Mouse (Mus musculus) gastrocnemius, postnatal 14 days (tissue): ENCODE results near the gene Etl4. TPM values are rescaled to one million over a fixed set of nuclear protein-coding genes. Genes with fewer than 3 reads are reported as not detected.
"Not testable (repeated sequence)": the region's sequence is repeated elsewhere in the genome, so short reads cannot be mapped to it uniquely, and the experiment has no call there.

ENCODE experiments used
- DNase-seq: peaks from one replicate; pipeline ENCODE4 v3.0.0; 2021; ENCODE audit warnings: mixed read lengths
- intact Hi-C: fragments of 180-260 bp; cut with DNase I; formaldehyde crosslinking; loops from one replicate; pipeline ENCODE4 v1.15.1; 2025; ENCODE audit warnings: low total_unique reads
- total RNA-seq, 2 experiments: library from RNA; stranded (reverse); gene quantifications; 2 replicates each; pipeline ENCODE4 v1.2.3; 2021

Etl4 gene
- total RNA-seq, 2 experiments from 2014 or later = 28.3 to 46.7 TPM

- no peak for DNase-seq
- intact Hi-C loops = loop anchor here (5.0 to 10.0 kb wide), 2 partner anchors 109 to 388 kb away; no protein-coding TSS in a partner anchor
These were observed 755.9 kb downstream of the Etl4 start for GRCm38 (mm10) chr2:20665309-20665971.

GRCm38 (mm10) chr2:20666051-20666478 lies 756.5 kb downstream of the Etl4 start:
- DNase-seq = peak; percentile 34
- intact Hi-C loops = loop anchor here (5.0 to 10.0 kb wide), 2 partner anchors 109 to 389 kb away; no protein-coding TSS in a partner anchor

- no peak for DNase-seq
- intact Hi-C loops = loop anchor here (5.0 to 10.0 kb wide), 2 partner anchors 107 to 391 kb away; no protein-coding TSS in a partner anchor
These were observed 758.3 kb downstream of the Etl4 start for GRCm38 (mm10) chr2:20667876-20668275.

GRCm38 (mm10) chr2:20668276-20669030 lies 758.9 kb downstream of the Etl4 start:
- intact Hi-C loops = loop anchor here (5.0 to 10.0 kb wide), 2 partner anchors 106 to 391 kb away; no protein-coding TSS in a partner anchor
- DNase-seq = not testable (repeated sequence)

- no peak for DNase-seq
- intact Hi-C loops = loop anchor here (5.0 to 10.0 kb wide), 2 partner anchors 105 to 392 kb away; no protein-coding TSS in a partner anchor
These were observed 759.8 kb downstream of the Etl4 start for GRCm38 (mm10) chr2:20669367-20669766.

- no peak for DNase-seq
- intact Hi-C loops = loop anchor here (5.0 kb wide), 1 partner anchor 154 kb away; no protein-coding TSS in a partner anchor
These were observed 762.1 kb downstream of the Etl4 start for GRCm38 (mm10) chr2:20671546-20672255.

- intact Hi-C loops = loop anchor here (5.0 kb wide), 1 partner anchor 155 kb away; no protein-coding TSS in a partner anchor
- no peak for DNase-seq
These were observed 762.7 kb downstream of the Etl4 start for GRCm38 (mm10) chr2:20672281-20672680.

- DNase-seq = peak; percentile 39
- intact Hi-C loops = loop anchor here (5.0 kb wide), 1 partner anchor 156 kb away; no protein-coding TSS in a partner anchor
These were observed 763.4 kb downstream of the Etl4 start for GRCm38 (mm10) chr2:20672803-20673603.

GRCm38 (mm10) chr2:20676379-20676778 lies 766.8 kb downstream of the Etl4 start:
- no peak for DNase-seq

GRCm38 (mm10) chr2:20678793-20679192 lies 769.2 kb downstream of the Etl4 start:
- intact Hi-C loops = no loop called here
- DNase-seq = no peak

More at GRCm38 (mm10) chr2:20676379-20676778, 766.8 kb downstream of the Etl4 start:
- intact Hi-C loops = no loop called here

- DNase-seq, intact Hi-C loops: not testable (repeated sequence)
These were observed 772.6 kb downstream of the Etl4 start for GRCm38 (mm10) chr2:20682203-20682602.

GRCm38 (mm10) chr2:20689389-20689788 lies 779.8 kb downstream of the Etl4 start:
- no peak for DNase-seq
- intact Hi-C loops = no loop called here

- intact Hi-C loops = no loop called here
- DNase-seq = no peak
These were observed 783.3 kb downstream of the Etl4 start for GRCm38 (mm10) chr2:20692898-20693297.

GRCm38 (mm10) chr2:20693772-20694171 lies 784.2 kb downstream of the Etl4 start:
- no peak for DNase-seq
- intact Hi-C loops = no loop called here

- intact Hi-C loops = no loop called here
- DNase-seq = no peak
These were observed 788.1 kb downstream of the Etl4 start for GRCm38 (mm10) chr2:20697719-20698118.

- intact Hi-C loops = no loop called here
- no peak for DNase-seq
These were observed 795.5 kb downstream of the Etl4 start for GRCm38 (mm10) chr2:20705110-20705509.

- intact Hi-C loops = no loop called here
- DNase-seq = no peak
These were observed 801.0 kb downstream of the Etl4 start for GRCm38 (mm10) chr2:20710589-20710988.

- DNase-seq = no peak
- intact Hi-C loops = no loop called here
These were observed 801.4 kb downstream of the Etl4 start for GRCm38 (mm10) chr2:20711024-20711423.

GRCm38 (mm10) chr2:20719105-20719504 lies 809.5 kb downstream of the Etl4 start:
- intact Hi-C loops = no loop called here
- DNase-seq = no peak
